Mouse (Mus musculus): ENCODE results near the gene Ang6. TPM values are rescaled to one million over a fixed set of nuclear protein-coding genes. Genes with fewer than 3 reads are reported as not detected.
"Not testable (repeated sequence)": the region's sequence is repeated elsewhere in the genome, so short reads cannot be mapped to it uniquely, and the experiment has no call there.

Ang6 gene
- polyA plus RNA-seq (2015; fragmentation: Nextera tagmentation; extraction: Ambion mirVana), result not detected in 2 replicates

DNA sequence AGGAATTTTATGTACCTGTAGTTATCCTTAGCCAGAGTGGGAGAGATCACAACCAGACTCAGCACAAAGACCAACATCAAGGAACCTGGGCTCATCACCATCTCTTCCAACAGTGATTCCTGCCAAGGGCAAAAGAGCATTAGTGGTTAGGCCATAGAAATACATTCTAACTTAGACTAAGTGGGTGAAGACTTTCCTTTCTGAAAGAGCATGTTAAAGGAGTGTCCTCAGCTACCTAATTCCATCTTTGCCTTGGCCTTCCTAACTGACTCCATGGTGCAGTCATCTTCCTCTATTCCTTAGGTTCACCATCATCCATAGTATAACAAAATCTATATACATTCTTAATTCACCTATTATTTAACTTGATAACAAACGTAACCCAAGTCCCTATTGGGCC, at the start of gene Ang6:
Gene Ang6, minus strand, starts transcription at position 101 of the 400 bp plus-strand sequence.
- Histone ChIP-seq H3K27ac (no peak within 1 kb of the TSS), H3K27me3 (no peaks in the 10 kb centered on the region), H3K4me2 (no peak within 1 kb of the TSS), H3K4me1 (no peaks in the 10 kb centered on the region), H3K9me3 (no peaks in the 10 kb centered on the region), H3K36me3 (no peaks in the 10 kb centered on the region), H3K4me3 (no peak within 1 kb of the TSS), H3K9ac (no peak within 1 kb of the TSS)
- ATAC-seq (ENCODE audit: insufficient number of reproducible peaks, low FRiP score, low TSS enrichment, low read depth), result no peak
- WGBS, result 78% methylated on average over 1 of the region's 1 CpGs

DNA sequence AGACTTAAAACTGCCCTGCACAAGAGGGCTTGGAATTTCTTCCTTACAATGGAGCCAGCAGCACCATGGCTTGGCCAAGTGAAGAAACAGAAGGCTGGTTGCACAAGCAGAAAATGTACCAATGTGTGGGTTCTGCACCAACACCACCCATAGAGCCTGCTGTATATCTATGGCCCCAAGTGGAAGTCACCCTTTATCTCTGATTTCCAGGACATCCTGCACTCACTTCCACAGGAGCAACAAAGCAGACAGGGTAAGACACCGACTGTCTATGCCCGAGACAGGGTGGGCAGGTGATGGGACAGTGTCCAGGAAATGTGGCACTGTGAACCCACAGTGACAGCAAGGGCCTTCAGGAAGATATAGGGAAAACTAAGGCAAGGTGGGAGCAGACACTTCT, 44.5 kb upstream of the Ang6 start:
- not testable (repeated sequence) for ATAC-seq (ENCODE audit: insufficient number of reproducible peaks, low FRiP score, low TSS enrichment, low read depth); H3K4me2 ChIP-seq; H3K27me3 ChIP-seq; H3K27ac ChIP-seq; H3K9ac ChIP-seq; H3K36me3 ChIP-seq; H3K9me3 ChIP-seq; H3K4me1 ChIP-seq; H3K4me3 ChIP-seq
- 85% methylated on average over 2 of the region's 2 CpGs for WGBS

DNA sequence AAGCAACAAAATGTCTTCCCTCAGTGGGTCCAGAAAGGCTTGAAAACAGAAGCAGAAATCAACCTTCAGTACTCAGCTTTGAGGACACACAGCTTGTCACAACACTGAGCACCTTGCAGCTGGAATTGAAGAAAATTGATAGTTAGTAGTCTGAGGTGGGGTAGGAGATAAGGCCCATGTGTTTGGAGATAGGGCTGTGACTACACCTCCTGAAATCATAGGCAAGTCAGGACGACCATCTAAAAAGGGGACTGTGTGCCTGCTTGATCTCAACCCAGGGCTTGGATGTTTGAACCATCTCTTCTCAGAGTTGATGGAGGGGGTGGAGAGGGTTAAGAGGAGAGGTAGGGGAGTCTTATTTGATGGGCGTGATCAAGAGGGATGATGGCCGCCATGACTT, 29.8 kb upstream of the Ang6 start:
- not testable (repeated sequence) for H3K4me2 ChIP-seq; H3K36me3 ChIP-seq; H3K4me3 ChIP-seq; H3K27ac ChIP-seq; H3K4me1 ChIP-seq; H3K27me3 ChIP-seq; H3K9me3 ChIP-seq; ATAC-seq (ENCODE audit: insufficient number of reproducible peaks, low FRiP score, low TSS enrichment, low read depth); H3K9ac ChIP-seq
- 71% methylated on average over 1 of the region's 3 CpGs for WGBS

DNA sequence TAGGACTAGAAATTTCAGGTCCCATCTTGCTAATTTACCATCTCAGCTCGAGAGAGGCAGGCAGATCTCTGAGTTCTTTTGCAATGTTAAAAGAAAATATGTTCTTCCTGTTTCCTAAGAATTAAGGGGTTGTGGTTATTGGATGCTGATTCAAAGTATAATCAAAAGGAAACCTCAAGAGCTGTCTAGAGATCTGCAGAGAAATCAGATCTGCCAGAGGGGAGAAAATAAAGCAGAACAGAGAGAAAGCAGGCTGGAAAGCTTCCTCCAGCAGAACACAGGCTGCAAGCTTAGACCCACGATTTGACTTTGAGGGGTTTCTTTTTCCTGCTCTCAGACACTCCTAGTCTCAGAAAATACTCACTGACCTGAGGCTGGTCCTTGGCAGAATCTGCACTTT, 7.6 kb upstream of the Ang6 start:
- not testable (repeated sequence) for ATAC-seq (ENCODE audit: insufficient number of reproducible peaks, low FRiP score, low TSS enrichment, low read depth); H3K36me3 ChIP-seq; H3K9me3 ChIP-seq; H3K4me3 ChIP-seq; H3K4me2 ChIP-seq; H3K4me1 ChIP-seq; H3K27ac ChIP-seq; H3K9ac ChIP-seq; H3K27me3 ChIP-seq
- 31% methylated on average over 2 of the region's 2 CpGs for WGBS

DNA sequence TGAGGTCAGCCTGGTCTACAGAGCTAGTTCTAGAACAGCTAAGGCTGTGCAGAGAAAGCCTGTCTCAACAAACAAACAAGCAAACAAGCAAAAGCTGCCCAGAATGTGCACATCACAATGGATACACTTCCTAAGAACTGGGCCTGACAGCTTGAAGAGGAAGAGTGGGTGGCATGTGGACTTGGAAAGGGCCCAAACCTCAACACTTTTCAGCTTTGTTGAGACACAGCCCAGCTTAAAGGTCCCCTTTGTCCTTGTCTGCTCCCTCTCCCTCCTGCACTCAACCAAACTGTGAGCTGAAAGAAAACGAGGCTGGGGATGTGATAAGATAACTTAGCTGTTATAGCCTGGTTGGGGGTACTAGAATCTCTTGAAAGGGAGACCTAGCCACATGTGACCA, 6.0 kb upstream of the Ang6 start:
- H3K4me2 ChIP-seq; H3K9me3 ChIP-seq; H3K4me1 ChIP-seq; H3K27ac ChIP-seq; H3K9ac ChIP-seq; H3K36me3 ChIP-seq; ATAC-seq (ENCODE audit: insufficient number of reproducible peaks, low FRiP score, low TSS enrichment, low read depth); H3K4me3 ChIP-seq; H3K27me3 ChIP-seq: not testable (repeated sequence)
- no CpG with 5 or more reads among the region's 1 CpGs for WGBS

DNA sequence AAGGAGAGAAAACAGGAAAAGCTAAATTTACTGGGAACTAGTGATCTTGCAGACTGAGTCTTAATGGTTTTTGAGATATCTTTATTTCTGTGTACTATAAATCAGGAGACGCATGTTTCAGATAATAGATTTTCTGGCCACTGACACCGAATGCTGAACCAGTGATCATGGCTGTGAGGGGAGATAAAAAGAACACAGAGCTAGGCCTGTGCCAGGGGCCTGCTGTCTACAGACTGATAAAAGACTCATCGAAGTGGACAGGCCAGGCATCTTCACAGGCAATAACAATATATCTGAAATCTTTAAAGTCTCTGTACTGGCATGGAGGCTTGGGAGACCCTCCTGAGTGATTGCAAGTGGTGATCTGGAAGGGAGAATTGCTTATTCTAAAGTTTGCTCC, 469 bp downstream of the Ang6 start:
- H3K27ac ChIP-seq, result no peak overlapping the region
- H3K36me3 ChIP-seq, result no peaks in the 10 kb centered on the region
- H3K9me3 ChIP-seq, result no peaks in the 10 kb centered on the region
- H3K4me1 ChIP-seq, result no peaks in the 10 kb centered on the region
- no peaks in the 10 kb centered on the region for H3K27me3 ChIP-seq
- H3K9ac ChIP-seq, result no peak overlapping the region
- 82% methylated on average over 3 of the region's 3 CpGs for WGBS
- ATAC-seq (ENCODE audit: insufficient number of reproducible peaks, low FRiP score, low TSS enrichment, low read depth), result no peak
- H3K4me2 ChIP-seq, result no peak overlapping the region
- H3K4me3 ChIP-seq, result no peak overlapping the region

DNA sequence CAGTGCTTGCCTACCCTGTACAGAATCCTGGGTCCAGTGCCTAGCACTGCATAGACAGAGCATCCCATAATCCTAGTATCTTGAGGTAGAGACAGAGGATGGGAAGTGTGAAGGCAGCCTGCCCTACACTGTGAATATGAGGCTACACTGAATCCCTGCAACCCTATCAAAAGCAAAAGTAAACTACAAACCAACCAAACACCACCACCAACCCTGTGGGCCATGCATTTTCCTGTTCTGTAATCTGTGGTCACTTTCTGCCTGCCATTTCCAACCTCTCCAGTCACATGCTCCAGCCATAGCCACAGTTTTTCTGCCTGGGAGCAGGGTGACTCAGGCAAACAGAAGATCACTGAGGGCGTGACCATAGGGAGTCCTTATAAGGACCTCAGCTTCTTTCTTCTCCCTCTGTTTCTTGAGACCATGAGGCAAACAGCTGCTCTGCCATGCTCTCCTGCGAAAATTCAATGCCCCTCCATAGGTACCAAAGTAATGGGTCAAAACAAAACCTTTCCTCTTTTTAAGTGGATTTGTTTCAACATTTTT, 3.5 kb downstream of the Ang6 start:
- H3K4me1 ChIP-seq; H3K36me3 ChIP-seq; H3K9ac ChIP-seq; H3K27ac ChIP-seq; ATAC-seq (ENCODE audit: insufficient number of reproducible peaks, low FRiP score, low TSS enrichment, low read depth); H3K4me3 ChIP-seq; H3K9me3 ChIP-seq; H3K27me3 ChIP-seq; H3K4me2 ChIP-seq: not testable (repeated sequence)
- WGBS, result 84% methylated on average over 2 of the region's 2 CpGs

DNA sequence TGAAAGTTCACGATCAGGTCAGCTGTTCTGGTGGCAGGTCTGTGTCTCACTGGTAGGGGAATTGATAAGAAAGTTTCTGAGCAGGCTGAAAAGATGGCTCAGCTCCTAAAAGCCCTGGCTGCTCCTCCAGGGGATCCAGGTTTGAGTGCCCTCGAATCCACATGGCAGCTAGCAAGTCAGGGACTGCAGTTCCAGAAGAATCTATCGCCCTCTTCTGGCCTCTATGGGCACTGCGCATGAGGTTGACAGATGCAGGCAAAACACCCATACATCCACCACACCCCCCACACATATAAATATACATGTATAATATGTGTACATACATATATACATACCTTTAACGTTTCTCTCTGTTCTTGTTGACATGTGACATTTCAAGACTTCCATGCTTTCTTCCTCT, 14.7 kb downstream of the Ang6 start:
- 18% methylated on average over 5 of the region's 5 CpGs for WGBS
- H3K9me3 ChIP-seq, result not testable (repeated sequence)

DNA sequence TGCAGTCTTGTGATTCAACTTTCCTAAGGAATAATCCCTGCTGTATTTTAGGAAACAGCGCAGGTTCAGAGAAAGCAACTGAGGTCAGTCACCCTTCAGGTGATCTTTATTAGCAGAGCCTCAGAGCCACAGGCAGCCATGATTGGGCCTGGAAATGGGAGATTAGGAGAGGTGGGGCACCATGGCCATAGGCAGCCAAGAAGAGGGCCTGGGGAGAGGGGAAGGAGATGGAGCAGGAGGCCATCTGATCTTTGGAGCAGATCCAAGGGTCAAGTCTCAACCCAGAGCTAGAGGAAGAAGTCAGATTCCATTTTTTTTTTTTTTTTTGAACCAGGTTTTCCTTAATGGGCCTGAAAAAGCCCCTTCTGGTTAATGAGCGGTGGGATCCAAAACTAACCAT, 15.9 kb downstream of the Ang6 start:
- Histone ChIP-seq H3K4me1 (no peaks in the 10 kb centered on the region), H3K4me3 (no peak overlapping the region), H3K27me3 (no peaks in the 10 kb centered on the region), H3K9ac (no peak overlapping the region), H3K9me3 (no peaks in the 10 kb centered on the region), H3K4me2 (no peak overlapping the region), H3K36me3 (no peaks in the 10 kb centered on the region), H3K27ac (no peak overlapping the region)
- WGBS, result 82% methylated on average over 2 of the region's 2 CpGs
- no peak for ATAC-seq (ENCODE audit: insufficient number of reproducible peaks, low FRiP score, low TSS enrichment, low read depth)

More for the DNA sequence above, 14.7 kb downstream of the Ang6 start:
- H3K4me3 ChIP-seq; ATAC-seq (ENCODE audit: insufficient number of reproducible peaks, low FRiP score, low TSS enrichment, low read depth); H3K4me2 ChIP-seq; H3K4me1 ChIP-seq; H3K27ac ChIP-seq; H3K36me3 ChIP-seq; H3K9ac ChIP-seq; H3K27me3 ChIP-seq: not testable (repeated sequence)

DNA sequence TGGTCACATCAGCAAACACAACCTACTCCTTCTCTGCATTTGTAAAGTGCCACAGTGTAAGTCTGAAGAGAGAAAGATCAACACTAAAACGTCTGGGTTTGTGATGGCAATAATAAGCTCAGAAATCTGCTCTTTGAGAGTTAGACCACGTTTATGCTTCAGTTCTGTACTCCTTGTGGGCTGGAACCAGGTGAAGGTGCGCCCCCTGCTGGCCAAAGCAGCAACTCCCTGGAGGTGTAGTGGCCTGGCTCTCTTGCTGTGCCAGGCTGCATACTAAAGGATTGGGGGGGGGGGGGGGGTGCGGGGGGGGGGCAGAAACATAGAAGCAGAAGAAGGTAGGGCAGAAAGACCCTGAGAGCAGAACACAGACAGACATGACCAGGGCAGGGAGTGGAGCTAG, 18.2 kb downstream of the Ang6 start:
- H3K4me1 ChIP-seq, result no peaks in the 10 kb centered on the region
- H3K9ac ChIP-seq, result no peak overlapping the region
- no peak overlapping the region for H3K4me2 ChIP-seq
- H3K9me3 ChIP-seq, result no peaks in the 10 kb centered on the region
- no peaks in the 10 kb centered on the region for H3K36me3 ChIP-seq
- 0% methylated on average over 3 of the region's 4 CpGs for WGBS
- H3K4me3 ChIP-seq, result no peak overlapping the region
- no peaks in the 10 kb centered on the region for H3K27me3 ChIP-seq
- H3K27ac ChIP-seq, result no peak overlapping the region
- ATAC-seq (ENCODE audit: insufficient number of reproducible peaks, low FRiP score, low TSS enrichment, low read depth), result no peak

DNA sequence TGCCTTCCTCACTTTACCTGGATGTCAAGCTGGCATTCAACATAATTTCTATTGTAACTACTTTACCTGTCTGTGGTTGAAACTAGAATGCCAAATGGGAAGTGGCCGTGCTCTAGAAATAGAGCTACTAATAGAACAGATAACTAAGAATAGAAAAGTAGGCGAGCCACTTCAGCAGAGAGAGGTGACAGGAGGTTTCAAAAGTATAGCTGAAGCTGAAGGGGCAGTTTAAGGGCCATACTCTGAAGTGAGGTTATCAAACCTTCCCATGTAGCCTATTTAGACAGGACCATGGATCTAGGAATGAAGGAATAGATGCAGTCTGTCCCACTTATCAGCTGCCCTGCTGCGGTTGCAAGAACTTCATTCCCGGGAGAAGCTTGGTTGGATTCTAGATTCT, 18.6 kb downstream of the Ang6 start:
- H3K9me3 ChIP-seq, result no peaks in the 10 kb centered on the region
- no peaks in the 10 kb centered on the region for H3K27me3 ChIP-seq
- no peaks in the 10 kb centered on the region for H3K4me1 ChIP-seq
- H3K9ac ChIP-seq, result no peak overlapping the region
- WGBS, result 62% methylated on average over 4 of the region's 4 CpGs
- no peak overlapping the region for H3K4me3 ChIP-seq
- no peak for ATAC-seq (ENCODE audit: insufficient number of reproducible peaks, low FRiP score, low TSS enrichment, low read depth)
- H3K4me2 ChIP-seq, result no peak overlapping the region
- no peak overlapping the region for H3K27ac ChIP-seq
- no peaks in the 10 kb centered on the region for H3K36me3 ChIP-seq

DNA sequence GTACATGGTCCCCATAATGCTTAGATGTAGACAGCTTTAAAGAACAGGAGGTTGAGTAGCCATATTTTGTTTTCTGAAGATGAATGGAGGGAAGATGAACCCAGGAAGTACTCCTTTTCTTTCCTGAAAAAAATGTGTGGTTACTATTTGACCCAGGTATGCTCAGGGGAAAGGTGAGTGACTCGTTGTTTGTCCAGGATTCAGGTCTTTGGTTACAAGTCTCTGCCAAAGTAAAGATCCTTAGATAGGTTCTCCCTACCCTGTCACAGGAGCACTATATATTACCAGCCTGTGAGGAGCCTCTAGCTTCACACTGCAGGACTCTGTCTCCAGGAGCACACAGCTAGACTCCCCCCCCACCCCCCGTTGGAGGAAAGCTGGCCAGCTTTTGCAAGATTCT, 45.3 kb downstream of the Ang6 start, which contains the start of gene Ang5:
Gene Ang5, plus strand, starts transcription at position 301 of the 400 bp plus-strand sequence.
- H3K9me3 ChIP-seq; H3K4me1 ChIP-seq; H3K27me3 ChIP-seq; H3K36me3 ChIP-seq; H3K27ac ChIP-seq; ATAC-seq (ENCODE audit: insufficient number of reproducible peaks, low FRiP score, low TSS enrichment, low read depth); H3K4me3 ChIP-seq; H3K9ac ChIP-seq; H3K4me2 ChIP-seq: not testable (repeated sequence)
- WGBS, result no CpG with 5 or more reads among the region's 2 CpGs

DNA sequence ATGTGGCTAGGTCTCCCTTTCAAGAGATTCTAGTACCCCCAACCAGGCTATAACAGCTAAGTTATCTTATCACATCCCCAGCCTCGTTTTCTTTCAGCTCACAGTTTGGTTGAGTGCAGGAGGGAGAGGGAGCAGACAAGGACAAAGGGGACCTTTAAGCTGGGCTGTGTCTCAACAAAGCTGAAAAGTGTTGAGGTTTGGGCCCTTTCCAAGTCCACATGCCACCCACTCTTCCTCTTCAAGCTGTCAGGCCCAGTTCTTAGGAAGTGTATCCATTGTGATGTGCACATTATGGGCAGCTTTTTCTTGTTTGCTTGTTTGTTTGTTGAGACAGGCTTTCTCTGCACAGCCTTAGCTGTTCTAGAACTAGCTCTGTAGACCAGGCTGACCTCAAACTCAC, 47.0 kb downstream of the Ang6 start:
- not testable (repeated sequence) for H3K4me2 ChIP-seq; H3K27me3 ChIP-seq; H3K27ac ChIP-seq; H3K4me3 ChIP-seq; H3K9me3 ChIP-seq; ATAC-seq (ENCODE audit: insufficient number of reproducible peaks, low FRiP score, low TSS enrichment, low read depth); H3K36me3 ChIP-seq; H3K4me1 ChIP-seq; H3K9ac ChIP-seq
- WGBS, result no CpG with 5 or more reads among the region's 1 CpGs
